Mouse (Mus musculus) G1E-ER4 (cell line): ENCODE data around the gene Arfgef2. TPM values are rescaled to one million over a fixed set of nuclear protein-coding genes. Genes with fewer than 3 reads are reported as not detected.

ENCODE experiments used
- GATA1 ChIP-seq: IDR thresholded peaks from one replicate; pipeline ENCODE4 v1.8.0; 2012; ENCODE audit warnings: low read length, inconsistent platforms
- polyA plus RNA-seq: library from polyadenylated mRNA; stranded (reverse); fragments of >175 nt; gene quantifications from 2 replicates; pipeline ENCODE4 v1.2.3, GENCODE M21; 2012

The Arfgef2 gene
- polyA plus RNA-seq, 1 experiment: 9.8 TPM

- TF ChIP-seq GATA1: no peak
Observed at GRCm38 (mm10) chr2:166906523-166907182, 101.3 kb downstream of the Arfgef2 start.

GRCm38 (mm10) chr2:166909729-166910128 is 104.3 kb downstream of the Arfgef2 start:
- TF ChIP-seq GATA1: no peak

DNA sequence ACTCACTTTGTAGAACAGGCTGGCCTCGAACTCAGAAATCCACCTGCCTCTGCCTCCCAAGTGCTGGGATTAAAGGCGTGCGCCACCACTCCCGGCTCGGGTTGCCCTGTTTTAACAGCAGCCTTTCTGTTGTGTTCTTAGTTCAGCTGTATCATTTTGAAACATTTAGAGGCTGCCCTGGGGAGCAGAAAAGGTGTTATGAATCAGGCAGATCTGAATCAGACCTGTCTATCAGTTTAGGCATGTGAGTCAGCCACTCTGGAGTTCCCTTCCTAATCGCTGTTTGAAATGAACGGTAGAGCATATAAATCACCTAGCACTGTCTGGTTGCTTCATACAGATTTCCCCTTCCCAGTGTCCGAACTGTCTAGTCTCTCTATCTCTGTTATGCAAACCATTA is 105.1 kb downstream of the Arfgef2 start:
- TF ChIP-seq GATA1: no peak

- no peak for TF ChIP-seq GATA1
Observed at GRCm38 (mm10) chr2:166923971-166924370, 118.6 kb downstream of the Arfgef2 start.

DNA sequence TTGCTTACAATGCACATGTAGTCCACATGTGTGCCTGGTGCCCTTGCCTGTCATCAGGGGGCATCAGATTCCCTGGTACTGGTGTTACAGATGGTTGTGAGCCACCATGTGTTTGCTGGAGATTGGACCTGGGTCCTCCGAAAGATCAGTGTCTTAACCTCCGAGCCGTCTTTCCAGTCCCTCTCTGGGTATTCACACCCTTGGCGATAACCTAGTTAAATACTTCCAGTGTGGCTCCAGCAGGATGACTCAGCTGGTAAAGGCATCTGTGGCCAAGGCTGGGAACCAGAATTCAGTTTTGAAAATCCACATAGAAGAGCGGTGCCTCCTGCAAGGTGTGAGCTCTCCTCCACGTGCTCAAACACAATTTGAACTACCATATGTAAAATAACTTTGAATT is 128.6 kb downstream of the Arfgef2 start:
- no peak for TF ChIP-seq GATA1

DNA sequence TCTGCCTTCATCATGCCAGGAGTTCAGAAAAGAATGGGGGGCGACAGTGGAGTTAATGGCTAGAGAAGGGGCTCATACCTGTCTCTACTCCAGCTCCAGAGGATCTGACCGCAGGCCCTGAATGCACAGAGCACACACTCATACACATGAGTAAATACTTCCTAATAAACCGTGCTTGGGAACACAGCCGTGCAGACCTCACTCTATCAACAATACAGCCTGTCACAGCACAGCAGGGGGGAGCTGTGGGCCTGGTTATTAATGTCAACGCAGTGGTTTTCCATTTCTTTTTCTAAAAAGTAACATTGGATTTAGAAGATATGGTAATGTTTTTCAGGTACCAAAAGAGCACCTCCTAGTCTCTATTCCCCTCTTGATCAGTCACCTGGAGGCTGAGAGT is 129.0 kb downstream of the Arfgef2 start:
- TF ChIP-seq GATA1: no peak

DNA sequence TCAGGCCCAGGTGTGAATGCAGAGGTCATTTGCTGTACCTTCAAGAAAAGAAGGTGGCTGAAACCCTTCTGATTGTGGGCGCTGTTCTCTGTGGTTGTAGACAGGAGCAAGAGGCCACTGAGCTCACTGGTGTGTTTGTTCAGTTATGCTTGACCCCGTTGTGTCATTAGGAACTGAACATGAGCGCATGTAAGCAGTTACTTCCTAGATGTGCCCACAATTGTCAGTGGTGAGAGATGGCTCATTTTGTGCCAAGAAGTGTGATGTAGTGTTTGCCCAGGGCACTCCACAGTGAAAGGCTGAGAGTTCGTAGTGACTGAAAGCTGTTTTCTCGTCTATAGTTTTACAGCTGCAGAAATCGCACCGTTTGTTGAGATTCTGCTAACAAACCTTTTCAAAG is 130.2 kb downstream of the Arfgef2 start:
- TF ChIP-seq GATA1: no peak

DNA sequence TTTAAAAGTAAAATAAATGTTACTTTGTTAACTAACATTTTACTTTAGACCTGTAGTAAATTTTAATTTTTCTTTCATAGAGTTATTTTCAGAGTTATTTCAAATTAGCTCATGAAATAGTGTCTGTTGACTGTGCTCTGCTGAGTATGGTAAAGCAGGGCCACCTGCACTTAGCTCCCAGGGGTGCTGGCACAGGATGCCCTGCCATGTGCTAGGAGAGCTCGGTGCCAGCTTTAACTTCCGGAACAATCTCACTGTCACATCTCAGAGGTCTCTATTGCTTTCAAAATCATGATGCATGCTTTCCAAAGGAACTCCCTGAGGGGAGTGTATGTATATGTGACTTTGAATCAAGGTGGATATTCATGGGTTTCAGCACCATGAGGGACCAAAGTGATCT is 130.8 kb downstream of the Arfgef2 start:
- no peak for TF ChIP-seq GATA1

DNA sequence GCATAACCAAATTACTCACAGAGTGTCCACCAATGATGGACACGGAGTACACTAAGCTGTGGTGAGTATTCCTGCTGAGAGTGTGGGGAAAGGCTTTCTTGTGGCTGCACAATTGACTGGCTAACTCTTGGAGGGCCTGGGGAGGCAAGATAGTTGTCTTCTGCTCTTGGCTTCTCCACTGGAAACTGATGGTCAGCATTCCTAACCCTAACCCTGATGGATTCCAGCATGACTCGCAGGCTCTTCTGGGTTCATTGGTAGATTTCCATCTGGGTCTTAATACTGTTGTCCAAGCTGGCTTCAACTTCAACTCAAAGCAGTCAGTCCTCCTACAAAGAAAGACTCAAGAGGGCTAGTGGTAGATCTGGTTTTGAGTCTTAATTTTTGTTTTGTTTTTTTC is 137.8 kb downstream of the Arfgef2 start:
- no peak for TF ChIP-seq GATA1

- no peak for TF ChIP-seq GATA1
Observed at GRCm38 (mm10) chr2:166944346-166944745, 139.0 kb downstream of the Arfgef2 start.

DNA sequence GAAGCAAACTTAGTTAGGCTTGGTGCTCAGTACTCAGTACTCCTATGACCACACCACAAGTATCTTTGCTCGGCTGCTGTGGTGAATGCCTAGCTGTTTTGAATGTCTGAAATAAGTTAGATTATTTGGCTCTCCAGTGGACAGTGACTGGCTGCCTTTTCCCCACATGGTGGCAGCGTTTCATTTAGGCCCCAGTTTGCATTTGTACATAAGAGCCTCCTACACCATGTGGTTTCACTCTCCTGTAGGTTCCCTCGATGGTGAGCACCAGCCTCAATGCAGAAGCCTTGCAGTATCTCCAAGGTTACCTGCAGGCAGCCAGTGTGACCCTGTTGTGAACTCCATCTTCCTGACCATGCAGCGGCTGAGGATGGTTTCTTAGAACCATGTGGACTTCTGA is 140.1 kb downstream of the Arfgef2 start:
- no peak for TF ChIP-seq GATA1

Other genes starting within 250 kb of the Arfgef2 start
- gene Prex1, start 91.8 kb upstream of the Arfgef2 start, polyA plus RNA-seq: 1.0 and 1.4 TPM in 2 replicates
- gene Trp53rkb, start 13.1 kb upstream of the Arfgef2 start, polyA plus RNA-seq: 3.6 and 4.5 TPM in 2 replicates
- 8.5 and 11.8 TPM in 2 replicates for gene Cse1l, start 100.5 kb downstream of the Arfgef2 start, polyA plus RNA-seq
- gene Stau1, start 190.7 kb downstream of the Arfgef2 start, polyA plus RNA-seq: 35.5 and 36.5 TPM in 2 replicates
- gene Ddx27, start 209.6 kb downstream of the Arfgef2 start, polyA plus RNA-seq: 124 and 127 TPM in 2 replicates